Comparison of ENCODE assay signal across 28 mouse cellular contexts in the genomic region with DNA sequence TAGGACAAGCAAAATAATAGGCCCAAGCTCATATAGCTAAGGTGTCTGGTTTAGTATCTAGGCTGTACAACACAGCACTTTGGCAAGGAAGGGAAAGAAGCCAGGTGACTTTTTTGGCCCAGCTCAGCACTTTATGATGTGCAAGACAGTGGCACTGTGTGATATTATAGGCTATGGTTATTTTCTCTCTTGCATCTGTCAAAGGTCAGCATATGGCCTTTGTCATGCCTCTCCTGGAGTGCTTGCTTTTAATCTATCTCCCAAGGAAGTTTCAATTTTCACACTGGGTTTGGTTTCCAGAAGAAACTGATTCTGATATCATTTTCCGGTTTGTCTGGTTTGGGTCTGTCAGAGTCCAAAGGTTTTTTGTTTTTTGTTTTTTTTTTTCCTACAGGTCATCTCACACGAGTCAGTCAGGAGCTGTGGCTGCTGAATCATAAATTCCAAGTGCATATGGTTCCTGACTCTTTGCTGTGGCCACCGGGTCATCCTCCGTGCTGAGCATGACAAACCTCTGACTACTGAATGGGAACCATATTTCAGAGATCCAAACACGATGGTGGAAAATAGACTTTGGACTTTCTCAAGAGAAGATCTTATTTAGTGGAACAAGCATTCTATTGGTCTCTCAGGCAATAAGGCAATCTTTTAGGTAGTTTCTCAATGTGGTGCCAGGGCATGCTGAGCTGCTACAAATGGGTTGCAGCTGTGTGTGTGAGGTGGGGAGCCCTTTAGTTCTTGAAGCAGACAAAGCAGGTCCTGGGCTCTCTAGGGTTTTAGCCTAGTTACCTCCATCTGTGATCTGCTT.
DNase-seq lines count a peak whose midpoint lies in the region; ATAC-seq and TF ChIP-seq lines count a peak whose summit lies in the region.
"Had no signal": no experiment of that assay in that cellular context is flagged by ENCODE, and none has a peak within 500 bp of the region (broad histone marks: within the 10 kb centered on the region; RNA-seq: fewer than 3 reads in every experiment).

No protein-coding gene starts in this region.

- ATAC-seq in intestine, embryonic 16.5 days = peak; percentile 85
- ATAC-seq in midbrain, postnatal 0 days (ENCODE audit: low FRiP score) = no peak
- no peak for ATAC-seq in hindbrain, postnatal 0 days
- ATAC-seq: activated CD4-positive, CD25-positive, alpha-beta regulatory T cell, adult 4 months; forebrain, embryonic 14.5 days; midbrain, embryonic 13.5 days had no signal

- H3K4me2 ChIP-seq in intestine, embryonic 16.5 days (ENCODE audit: low read depth, low read length) = no peak overlapping the region
- H3K4me2 ChIP-seq in midbrain, postnatal 0 days (ENCODE audit: low read depth, low read length, poor library complexity, severe bottlenecking) = no peak overlapping the region
- no peak overlapping the region for H3K4me2 ChIP-seq in hindbrain, postnatal 0 days (ENCODE audit: low read depth, low read length)
- H3K4me2 ChIP-seq: embryonic facial prominence, embryonic 13.5 days; liver, embryonic 11.5 days; midbrain, embryonic 13.5 days; neural tube, embryonic 12.5 days had no signal

- H3K4me3 ChIP-seq in embryonic facial prominence, embryonic 10.5 days = no peak overlapping the region
- no peak overlapping the region for H3K4me3 ChIP-seq in intestine, embryonic 16.5 days (ENCODE audit: low read length)
- H3K4me3 ChIP-seq in midbrain, postnatal 0 days (ENCODE audit: low read depth, low read length) = no peak overlapping the region
- no peak overlapping the region for H3K4me3 ChIP-seq in hindbrain, postnatal 0 days (ENCODE audit: low read length)
- H3K4me3 ChIP-seq: embryonic facial prominence, embryonic 13.5 days; heart, adult 2 months; midbrain, embryonic 13.5 days; neural tube, embryonic 12.5 days had no signal

- 48% methylated on average over 5 of the region's 5 CpGs for WGBS in embryonic facial prominence, embryonic 10.5 days
- 53% methylated on average over 5 of the region's 5 CpGs for WGBS in intestine, embryonic 16.5 days
- 56% methylated on average over 5 of the region's 5 CpGs for WGBS in midbrain, postnatal 0 days
- WGBS in hindbrain, postnatal 0 days = 69% methylated on average over 5 of the region's 5 CpGs

- DNase-seq in 3134 (ENCODE audit: extremely low read depth, insufficient read length, low spot score) (peak; percentile 35), 3T3-L1 (ENCODE audit: low read depth, low spot score) (peak; percentile 91)
- peak; percentile 19 for DNase-seq in embryonic facial prominence, embryonic 10.5 days (ENCODE audit: low spot score)
- no peak for DNase-seq in midbrain, postnatal 0 days (ENCODE audit: low spot score)
- no peak for DNase-seq in frontal cortex, postnatal 14 days (ENCODE audit: low spot score in 2 of 2)
- DNase-seq in cerebellum, postnatal 25 days = no peak
- no peak for DNase-seq in hindbrain, postnatal 0 days (ENCODE audit: low spot score)
- DNase-seq: adrenal gland, postnatal 10 days; cerebellum, adult 18-20 months; cerebellum, postnatal 14 days; gastrocnemius, postnatal 14 days; heart, adult 2 months; kidney, adult 2 months; kidney, postnatal 14 days; lung, adult 18-20 months; lung, postnatal 14 days; retina, postnatal 1 day; right cerebral cortex, postnatal 25 days; thymus, postnatal 14 days had no signal

- H3K27me3 ChIP-seq in embryonic facial prominence, embryonic 10.5 days (replicated peaks; ENCODE audit: low read depth, poor library complexity, severe bottlenecking) = no peaks in the 10 kb centered on the region
- H3K27me3 ChIP-seq in intestine, embryonic 16.5 days (replicated peaks; ENCODE audit: control insufficient read depth, insufficient read depth, low read length) = no peaks in the 10 kb centered on the region
- no peaks in the 10 kb centered on the region for H3K27me3 ChIP-seq in midbrain, postnatal 0 days (ENCODE audit: insufficient read depth, low read length)
- H3K27me3 ChIP-seq in hindbrain, postnatal 0 days (ENCODE audit: insufficient read depth, low read length) = no peaks in the 10 kb centered on the region
- H3K27me3 ChIP-seq: CH12.LX; embryonic facial prominence, embryonic 13.5 days; midbrain, embryonic 13.5 days; neural tube, embryonic 12.5 days had no signal

- H3K9me3 ChIP-seq in embryonic facial prominence, embryonic 10.5 days = no peaks in the 10 kb centered on the region
- H3K9me3 ChIP-seq in intestine, embryonic 16.5 days (ENCODE audit: control insufficient read depth, low read length) = no peaks in the 10 kb centered on the region
- no peaks in the 10 kb centered on the region for H3K9me3 ChIP-seq in midbrain, postnatal 0 days (ENCODE audit: low read length)
- no peaks in the 10 kb centered on the region for H3K9me3 ChIP-seq in hindbrain, postnatal 0 days (ENCODE audit: low read length)
- H3K9me3 ChIP-seq: embryonic facial prominence, embryonic 13.5 days; G1E; midbrain, embryonic 13.5 days; neural tube, embryonic 12.5 days had no signal

- H3K27ac ChIP-seq in embryonic facial prominence, embryonic 10.5 days (replicated peaks) = no peak overlapping the region; the same call in 1 of the 2 replicates
- no peak overlapping the region for H3K27ac ChIP-seq in intestine, embryonic 16.5 days (ENCODE audit: low read length)
- no peak overlapping the region for H3K27ac ChIP-seq in midbrain, postnatal 0 days (ENCODE audit: low read depth, low read length)
- no peak overlapping the region for H3K27ac ChIP-seq in hindbrain, postnatal 0 days
- H3K27ac ChIP-seq: embryonic facial prominence, embryonic 13.5 days; heart, adult 2 months; midbrain, embryonic 13.5 days; neural tube, embryonic 12.5 days had no signal

- H3K36me3 ChIP-seq in embryonic facial prominence, embryonic 10.5 days (replicated peaks) = no peaks in the 10 kb centered on the region
- no peaks in the 10 kb centered on the region for H3K36me3 ChIP-seq in intestine, embryonic 16.5 days (ENCODE audit: control insufficient read depth, insufficient read depth, low read length)
- H3K36me3 ChIP-seq in midbrain, postnatal 0 days (ENCODE audit: insufficient read depth, low read length) = no peaks in the 10 kb centered on the region
- H3K36me3 ChIP-seq in hindbrain, postnatal 0 days (ENCODE audit: insufficient read depth, low read length) = no peaks in the 10 kb centered on the region
- H3K36me3 ChIP-seq: embryonic facial prominence, embryonic 13.5 days; G1E; midbrain, embryonic 13.5 days; neural tube, embryonic 12.5 days had no signal

- TF ChIP-seq CTCF in midbrain, postnatal 0 days (IDR thresholded peaks at IDR 0.05) = no peak
- no peak for TF ChIP-seq CTCF in hindbrain, postnatal 0 days (IDR thresholded peaks at IDR 0.05; ENCODE audit: low read depth)

- no peak overlapping the region for H3K9ac ChIP-seq in intestine, embryonic 16.5 days (ENCODE audit: low read depth, low read length)
- H3K9ac ChIP-seq in midbrain, postnatal 0 days (replicated peaks; ENCODE audit: low read length, poor library complexity, severe bottlenecking) = no peak overlapping the region
- H3K9ac ChIP-seq in hindbrain, postnatal 0 days (replicated peaks; ENCODE audit: low read length) = no peak overlapping the region
- H3K9ac ChIP-seq: embryonic facial prominence, embryonic 13.5 days; midbrain, embryonic 13.5 days; neural tube, embryonic 12.5 days had no signal

- H3K4me1 ChIP-seq in embryonic facial prominence, embryonic 10.5 days = peaks cover 7% of the 10 kb centered on the region; the same call in 1 of the 2 replicates
- no peaks in the 10 kb centered on the region for H3K4me1 ChIP-seq in intestine, embryonic 16.5 days (ENCODE audit: control insufficient read depth, insufficient read depth, low read length)
- H3K4me1 ChIP-seq in midbrain, postnatal 0 days (ENCODE audit: insufficient read depth, low read length) = no peaks in the 10 kb centered on the region
- no peaks in the 10 kb centered on the region for H3K4me1 ChIP-seq in hindbrain, postnatal 0 days (ENCODE audit: insufficient read depth, low read length)
- H3K4me1 ChIP-seq: embryonic facial prominence, embryonic 13.5 days; midbrain, embryonic 13.5 days; neural tube, embryonic 12.5 days had no signal

Comparison
In these comparisons a context has a peak if more than half of its experiments do, and no peak if none do; other contexts are left out.
1. DNase-seq: peak in 3134 (single experiment), 3T3-L1 (single experiment) and embryonic facial prominence, embryonic 10.5 days (single experiment); none in midbrain, postnatal 0 days (single experiment), frontal cortex, postnatal 14 days (0 of 2), cerebellum, postnatal 25 days (0 of 2) and hindbrain, postnatal 0 days (single experiment).